Mouse (Mus musculus): Measurements from ENCODE around the gene Stra6. TPM values are rescaled to one million over a fixed set of nuclear protein-coding genes. Genes with fewer than 3 reads are reported as not detected.

Stra6 gene
- total and polyA plus RNA-seq, 3 experiments: 0.08 to 0.09 (median 0.08) TPM

DNA sequence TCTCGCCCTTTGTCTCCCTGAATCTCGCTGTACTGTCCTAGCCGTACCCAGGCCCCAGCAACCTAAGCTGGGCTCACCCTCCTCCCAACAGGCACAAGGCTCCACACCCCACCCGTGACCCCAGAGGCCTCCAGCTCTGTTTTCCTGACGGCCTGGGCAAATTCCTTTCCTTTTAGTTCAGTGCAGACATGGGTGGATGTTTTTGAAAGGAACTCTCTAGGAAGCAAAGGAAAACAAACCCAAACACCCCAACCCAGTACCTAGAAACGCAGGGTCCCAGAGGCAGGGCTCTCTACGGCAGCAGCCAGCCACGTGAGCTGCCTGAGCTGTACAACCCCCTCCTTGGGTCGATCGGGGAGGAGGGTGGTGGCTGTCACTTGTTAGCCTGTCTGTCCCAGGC is 21.2 kb upstream of the Stra6 start:
- H3K9me3 ChIP-seq (replicated peaks; ENCODE audit: low read length): no peaks in the 10 kb centered on the region
- H3K36me3 ChIP-seq (replicated peaks in 1 of 2; ENCODE audit: control insufficient read depth in 1 of 2, insufficient read depth in 1 of 2, low read length in 1 of 2): no peaks in the 10 kb centered on the region
- H3K4me1 ChIP-seq (ENCODE audit: control insufficient read depth in 1 of 2, insufficient read depth in 2 of 2): peaks cover 8 to 29% of the 10 kb centered on the region in 2 experiments; a peak in 3 of 4 replicates
- no peak overlapping the region for H3K4me2 ChIP-seq (ENCODE audit: insufficient read depth, low read depth, poor library complexity, severe bottlenecking)
- TF ChIP-seq POLR2A (IDR thresholded peaks at IDR 0.05; ENCODE audit: low read depth, low read length) (no peak), ZMIZ1 (IDR thresholded peaks at IDR 0.05; ENCODE audit: low read depth, low read length) (no peak), USF2 (conservative IDR thresholded peaks at IDR 0.05; ENCODE audit: low read depth, low read length) (no peak), MYC (IDR thresholded peaks at IDR 0.05; ENCODE audit: low read depth, low read length) (no peak), MAZ (IDR thresholded peaks at IDR 0.05; ENCODE audit: low read depth, low read length) (no peak), SIN3A (IDR thresholded peaks at IDR 0.05; ENCODE audit: low read length) (no peak), MAX (IDR thresholded peaks at IDR 0.05; ENCODE audit: low read length) (no peak), TCF12 (IDR thresholded peaks at IDR 0.05; ENCODE audit: low read depth, low read length) (no peak), GABPA (IDR thresholded peaks at IDR 0.05; ENCODE audit: insufficient replicate concordance, low read depth, low read length) (no peak), CHD2 (IDR thresholded peaks at IDR 0.05; ENCODE audit: low read length) (no peak)
- H3K27ac ChIP-seq (ENCODE audit: insufficient read depth, low read depth): no peak overlapping the region
- H3K27me3 ChIP-seq (replicated peaks): peaks cover 2% of the 10 kb centered on the region
- no peak overlapping the region for H3K4me3 ChIP-seq (replicated peaks in 1 of 3; ENCODE audit: low read depth in 2 of 3, low read length in 2 of 3, poor library complexity in 1 of 3)
- dilution Hi-C loops (cut with MboI; ENCODE audit: extremely low pct_ligation_motif_present, extremely low pct_unique_long_range_greater_than_20kb, low sequenced_read_pairs) (no loop called here), in situ Hi-C loops (cut with MboI; ENCODE audit: low pct_ligation_motif_present, low pct_unique_long_range_greater_than_20kb, low sequenced_read_pairs) (no loop called here)
- H3K79me2 ChIP-seq (replicated peaks; ENCODE audit: control insufficient read depth, extremely low read depth, insufficient read depth, poor library complexity, severe bottlenecking): no peaks in the 10 kb centered on the region
- no peak for DNase-seq (ENCODE audit: extremely low read depth)
- no peak overlapping the region for H3K9ac ChIP-seq (ENCODE audit: insufficient read depth, low read depth)

DNA sequence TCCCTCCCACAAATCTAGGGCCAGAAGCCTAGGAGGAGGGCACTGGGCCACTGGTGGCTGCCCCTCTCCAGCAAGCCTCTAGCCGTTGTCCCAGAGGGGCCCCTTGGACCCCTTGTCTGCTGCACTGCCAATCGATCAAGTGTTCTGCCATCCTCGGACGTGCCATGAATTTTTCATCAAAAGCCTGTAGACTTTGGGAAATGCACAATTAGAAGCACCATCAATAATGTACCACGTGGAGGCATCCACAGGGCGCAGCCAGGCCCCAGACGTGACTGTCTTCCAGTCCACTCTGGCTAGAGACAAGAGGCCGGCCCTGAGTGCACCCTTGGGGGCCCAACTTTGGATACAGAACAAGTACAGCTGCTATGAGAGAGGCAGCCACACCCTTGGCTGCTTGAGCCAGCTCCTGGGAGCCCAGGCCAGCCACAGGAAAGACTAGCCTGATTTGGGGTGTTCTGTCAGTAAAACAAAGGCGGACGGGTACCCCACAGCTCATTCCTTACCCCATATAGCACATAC is 20.0 kb upstream of the Stra6 start:
- dilution Hi-C loops (cut with MboI; ENCODE audit: extremely low pct_ligation_motif_present, extremely low pct_unique_long_range_greater_than_20kb, low sequenced_read_pairs): no loop called here
- no peaks in the 10 kb centered on the region for H3K27me3 ChIP-seq (replicated peaks)
- TF ChIP-seq ZNF384 (IDR thresholded peaks at IDR 0.05; ENCODE audit: low read depth, low read length) (no peak), EP300 (IDR thresholded peaks at IDR 0.05; ENCODE audit: low read length) (no peak)
- DNase-seq (ENCODE audit: extremely low read depth): no peak
- in situ Hi-C loops (cut with MboI; ENCODE audit: low pct_ligation_motif_present, low pct_unique_long_range_greater_than_20kb, low sequenced_read_pairs): no loop called here
- no peaks in the 10 kb centered on the region for H3K36me3 ChIP-seq (replicated peaks in 1 of 2; ENCODE audit: control insufficient read depth in 1 of 2, insufficient read depth in 1 of 2, low read length in 1 of 2)
- no peak overlapping the region for H3K4me3 ChIP-seq (replicated peaks in 1 of 3; ENCODE audit: low read depth in 2 of 3, low read length in 2 of 3, poor library complexity in 1 of 3)
- peaks cover 13 to 41% of the 10 kb centered on the region in 2 experiments for H3K4me1 ChIP-seq (ENCODE audit: control insufficient read depth in 1 of 2, insufficient read depth in 2 of 2)
- no peak overlapping the region for H3K9ac ChIP-seq (ENCODE audit: insufficient read depth, low read depth)
- H3K27ac ChIP-seq (ENCODE audit: insufficient read depth, low read depth): no peak overlapping the region
- no peaks in the 10 kb centered on the region for H3K79me2 ChIP-seq (replicated peaks; ENCODE audit: control insufficient read depth, extremely low read depth, insufficient read depth, poor library complexity, severe bottlenecking)
- no peaks in the 10 kb centered on the region for H3K9me3 ChIP-seq (replicated peaks; ENCODE audit: low read length)
- H3K4me2 ChIP-seq (ENCODE audit: insufficient read depth, low read depth, poor library complexity, severe bottlenecking): no peak overlapping the region

DNA sequence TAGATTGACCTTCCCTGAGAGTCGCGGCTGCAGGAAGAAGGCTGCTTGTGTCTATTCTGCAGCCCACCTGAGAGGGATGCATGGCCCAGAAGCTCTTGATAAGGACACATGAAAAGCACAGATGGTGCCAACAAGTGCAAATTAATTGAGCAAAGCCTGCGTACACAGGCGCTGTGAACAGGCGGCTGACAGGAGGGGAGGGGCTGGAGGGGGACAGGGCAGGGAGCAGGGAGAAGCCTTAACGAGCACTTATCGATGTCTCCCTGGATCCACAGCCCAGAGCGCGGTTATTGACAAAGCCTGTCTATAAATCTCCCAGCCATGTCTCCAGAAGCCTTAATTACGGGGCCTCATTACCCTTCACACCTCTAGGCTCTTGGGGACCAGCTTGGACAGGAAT is 18.8 kb upstream of the Stra6 start:
- dilution Hi-C loops (cut with MboI; ENCODE audit: extremely low pct_ligation_motif_present, extremely low pct_unique_long_range_greater_than_20kb, low sequenced_read_pairs) (no loop called here), in situ Hi-C loops (cut with MboI; ENCODE audit: low pct_ligation_motif_present, low pct_unique_long_range_greater_than_20kb, low sequenced_read_pairs) (no loop called here)
- Histone ChIP-seq H3K4me1 (ENCODE audit: control insufficient read depth in 1 of 2, insufficient read depth in 2 of 2) (peaks cover 13 to 45% of the 10 kb centered on the region in 2 experiments), H3K27ac (ENCODE audit: insufficient read depth, low read depth) (no peak overlapping the region), H3K4me2 (ENCODE audit: insufficient read depth, low read depth, poor library complexity, severe bottlenecking) (no peak overlapping the region), H3K9me3 (replicated peaks; ENCODE audit: low read length) (no peaks in the 10 kb centered on the region), H3K9ac (ENCODE audit: insufficient read depth, low read depth) (no peak overlapping the region), H3K36me3 (replicated peaks in 1 of 2; ENCODE audit: control insufficient read depth in 1 of 2, insufficient read depth in 1 of 2, low read length in 1 of 2) (no peaks in the 10 kb centered on the region), H3K27me3 (replicated peaks) (peaks cover 3% of the 10 kb centered on the region), H3K79me2 (replicated peaks; ENCODE audit: control insufficient read depth, extremely low read depth, insufficient read depth, poor library complexity, severe bottlenecking) (no peaks in the 10 kb centered on the region), H3K4me3 (replicated peaks in 1 of 3; ENCODE audit: low read depth in 2 of 3, low read length in 2 of 3, poor library complexity in 1 of 3) (no peak overlapping the region)
- TF ChIP-seq TBP (conservative IDR thresholded peaks at IDR 0.05; ENCODE audit: low read depth, low read length) (no peak), ETS1 (conservative IDR thresholded peaks at IDR 0.05; ENCODE audit: low read depth, low read length) (no peak), USF1 (IDR thresholded peaks at IDR 0.05; ENCODE audit: low read depth, low read length) (no peak), HCFC1 (IDR thresholded peaks at IDR 0.05; ENCODE audit: low read depth, low read length) (no peak), RCOR1 (conservative IDR thresholded peaks at IDR 0.05; ENCODE audit: low read depth, low read length) (no peak), POLR2AphosphoS2 (IDR thresholded peaks at IDR 0.05; ENCODE audit: low read depth, low read length) (no peak)
- no peak for DNase-seq (ENCODE audit: extremely low read depth)

Measured in CH12.LX (cell line).